Mouse (Mus musculus) left cerebral cortex, postnatal 14 days (tissue): ENCODE results near the gene Gpx2. TPM values are rescaled to one million over a fixed set of nuclear protein-coding genes. Genes with fewer than 3 reads are reported as not detected.

ENCODE experiments used
- DNase-seq, 2 experiments: peaks; one replicate each; pipeline ENCODE4 v3.0.0; 2021 to 2022; ENCODE audit warnings: low spot score in 2 of 2, mixed read lengths in 1 of 2
- intact Hi-C: fragments of 180-260 bp; cut with DNase I; formaldehyde crosslinking; loops from one replicate; pipeline ENCODE4 v1.15.1; 2025
- long read RNA-seq, 2 experiments: library from polyadenylated mRNA; stranded (forward); transcript quantifications; one replicate each; pipeline ENCODE4 v2.0.0; 2021
- total RNA-seq, 2 experiments: library from RNA; stranded (reverse); gene quantifications; 2 replicates each; pipeline ENCODE4 v1.2.3; 2021

Gene Gpx2
- under 1 TPM; 0.55 to 0.97 TPM for total RNA-seq
- long read RNA-seq, experiment 1: 0 reads
- long read RNA-seq, experiment 2: 0 reads

DNA sequence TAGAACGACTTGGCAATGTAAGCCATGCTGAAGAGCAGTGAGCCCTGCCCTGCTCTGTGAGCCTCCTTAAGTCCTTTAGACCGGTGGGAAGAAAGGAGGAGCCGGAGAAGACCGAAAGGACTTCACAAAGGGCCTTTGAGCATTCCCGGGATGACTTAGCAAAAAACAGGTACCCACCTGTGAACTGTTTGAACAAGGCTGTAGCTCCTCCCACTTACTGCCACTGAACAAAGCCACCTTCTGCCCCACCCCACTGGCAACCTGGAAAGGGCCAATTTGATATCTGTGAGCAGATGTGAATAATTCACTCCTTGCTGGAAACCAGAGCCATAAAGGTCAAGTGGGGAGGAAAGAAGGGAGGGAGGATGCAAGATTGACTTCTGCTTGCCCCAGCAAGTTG is at the start of gene Gpx2:
TSS of gene Gpx2 (minus strand) at position 205 of the 400 bp plus-strand sequence.
- intact Hi-C loops: no loop called here
- DNase-seq: no peak

DNA sequence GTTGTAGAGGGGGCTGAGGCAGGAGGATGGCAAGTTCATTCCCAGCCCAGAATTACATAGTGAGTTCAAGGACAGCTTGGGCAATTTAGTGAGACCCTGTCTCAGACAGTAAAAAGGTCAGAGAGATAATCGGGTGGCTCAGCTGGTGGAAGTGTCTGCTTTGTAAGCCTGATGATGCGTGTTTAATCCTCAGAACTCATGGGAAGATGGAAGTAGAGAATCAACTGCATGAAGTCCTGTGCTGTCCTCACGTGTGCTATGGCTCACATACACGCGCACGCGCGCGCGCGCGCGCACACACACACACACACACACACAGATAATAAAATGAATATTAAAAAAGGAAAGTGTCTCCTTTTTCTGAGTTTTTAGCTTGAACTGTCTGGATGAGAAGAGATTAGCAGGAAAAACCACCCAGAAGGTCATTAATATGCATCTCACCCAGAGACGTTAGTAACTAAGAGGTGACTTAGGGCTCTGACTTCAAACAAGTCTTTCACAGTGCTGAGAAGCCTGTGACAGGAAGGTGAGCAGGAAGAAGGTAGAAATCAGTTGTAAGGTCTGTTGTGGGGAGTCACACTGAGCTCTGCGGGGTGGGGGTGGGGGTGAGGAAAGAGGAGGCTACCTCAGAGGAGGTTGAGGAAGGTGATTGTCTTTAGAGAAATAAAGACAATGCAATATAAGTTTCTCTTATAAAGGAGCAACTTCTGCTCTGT is 49.1 kb upstream of the Gpx2 start:
- DNase-seq: no peak
- intact Hi-C loops: no loop called here

DNA sequence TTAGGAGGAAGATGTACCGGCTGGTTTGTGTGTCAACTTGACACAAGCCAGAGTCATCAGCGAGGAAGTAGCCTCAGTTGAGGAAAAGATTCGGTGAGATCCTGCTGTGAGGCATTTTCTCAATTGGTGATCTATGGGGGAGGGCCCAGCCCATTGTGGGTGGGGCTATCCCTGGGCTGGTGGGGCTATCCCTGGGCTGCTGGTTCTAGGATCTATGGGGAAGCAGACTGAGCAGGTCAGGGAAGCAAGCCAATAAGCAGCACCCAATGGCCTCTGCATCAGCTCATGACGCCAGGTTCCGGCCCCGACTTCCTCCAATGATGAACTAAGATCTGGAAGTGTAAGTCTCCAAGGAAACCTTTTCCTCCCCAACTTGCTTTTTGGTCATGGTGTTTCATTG is 44.7 kb upstream of the Gpx2 start:
- DNase-seq: no peak
- intact Hi-C loops: no loop called here

DNA sequence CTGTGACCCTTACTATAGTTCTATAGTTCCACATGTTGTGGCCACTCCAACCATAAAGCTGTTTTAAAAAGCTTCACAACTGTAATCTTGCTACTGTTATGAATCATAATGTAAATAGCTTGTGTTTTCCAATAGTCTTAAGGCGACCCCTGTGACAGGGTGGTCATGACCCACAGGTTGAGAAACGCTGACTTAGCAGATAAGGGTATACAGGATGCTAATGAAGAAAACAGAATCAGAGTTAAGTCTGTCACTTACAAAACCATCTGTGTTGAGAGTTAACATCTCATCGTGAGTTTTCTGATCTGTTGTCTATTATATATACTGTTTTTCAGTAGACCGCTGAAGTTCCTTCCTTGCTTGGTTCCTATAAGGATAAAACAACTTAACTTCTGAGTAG is 43.9 kb upstream of the Gpx2 start:
- intact Hi-C loops: loop anchor here (5.0 to 10.0 kb wide), 3 partner anchors 38 to 1054 kb away; no protein-coding TSS in a partner anchor
- DNase-seq: no peak

DNA sequence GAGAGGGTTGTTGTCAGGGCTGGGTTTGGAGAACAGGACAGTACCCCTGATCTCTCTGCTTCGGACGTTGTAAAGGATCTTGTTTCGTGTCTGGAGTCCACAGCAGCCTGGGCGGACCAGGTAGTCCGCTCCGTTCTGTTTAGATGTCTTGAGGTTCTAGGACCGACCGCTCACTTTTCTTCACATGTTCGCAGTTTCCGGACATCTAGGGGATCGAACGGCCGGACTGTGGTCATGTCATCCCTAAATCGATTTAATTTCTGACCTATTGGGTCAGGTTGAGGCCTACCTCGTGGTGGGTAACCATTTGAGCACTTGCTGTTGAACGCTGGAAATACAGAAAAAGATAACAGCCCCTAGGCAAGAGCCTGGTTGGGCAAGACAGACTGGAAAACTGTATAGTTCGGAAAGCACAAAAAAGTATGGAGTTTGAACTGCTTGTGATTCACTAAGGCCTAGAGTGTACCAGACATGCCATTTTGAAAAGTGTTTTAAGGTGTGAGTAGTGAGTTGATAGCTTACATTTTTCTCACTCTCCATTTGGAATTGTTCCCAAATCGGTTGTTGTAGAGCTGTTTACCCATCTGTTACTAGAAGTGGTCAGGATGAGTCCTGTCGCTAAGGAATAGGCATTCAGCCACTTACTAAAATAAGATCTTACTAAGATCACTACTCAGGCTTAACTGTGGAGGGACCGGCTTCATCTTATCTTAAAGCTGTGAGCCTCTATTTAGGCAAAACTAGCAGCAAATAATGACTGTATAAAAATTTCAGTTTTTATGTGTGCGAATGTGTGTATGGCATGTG is 42.7 kb upstream of the Gpx2 start:
- intact Hi-C loops: loop anchor here (5.0 to 10.0 kb wide), 3 partner anchors 39 to 1053 kb away; no protein-coding TSS in a partner anchor
- DNase-seq: peak in 1 of 2 experiments; percentile 35

DNA sequence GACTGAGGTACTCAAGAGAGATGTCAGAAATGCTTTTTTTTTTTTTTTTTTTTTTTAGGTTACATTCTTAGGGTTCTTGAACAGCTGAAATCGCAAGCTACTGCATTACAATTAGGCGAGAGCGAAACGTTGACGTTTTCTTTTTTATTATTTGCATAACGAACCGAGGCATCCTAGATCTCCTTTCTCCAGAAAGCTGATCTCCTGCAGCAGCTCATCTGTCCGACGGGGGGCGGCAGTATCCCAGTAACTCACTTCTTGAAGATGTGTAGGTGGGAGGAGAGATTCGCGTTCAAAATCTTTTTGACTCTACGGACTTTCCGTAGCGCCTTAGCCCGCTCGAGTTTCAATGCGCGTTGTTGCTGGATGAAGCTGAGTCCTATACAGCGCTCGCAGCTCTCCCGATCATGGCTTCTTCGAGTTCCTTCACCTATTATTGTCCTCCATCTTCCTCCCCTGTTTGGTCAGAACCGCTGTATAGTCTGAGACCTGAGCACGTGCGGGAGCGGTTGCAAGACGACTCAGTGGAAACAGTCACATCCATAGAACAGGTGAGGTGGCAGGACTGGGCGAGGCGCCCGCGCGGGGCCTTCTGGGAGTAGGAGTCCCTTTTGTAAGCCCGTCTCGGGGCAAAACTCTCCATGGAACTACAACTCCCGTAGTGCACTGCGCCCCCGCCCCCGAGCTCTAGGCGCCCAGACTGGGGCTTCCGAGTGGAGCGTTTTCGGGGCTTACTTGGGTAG is 41.9 kb upstream of the Gpx2 start:
- DNase-seq: peak; percentile 97 to 98
- intact Hi-C loops: loop anchor here (5.0 to 10.0 kb wide), 3 partner anchors 40 to 1052 kb away; no protein-coding TSS in a partner anchor

DNA sequence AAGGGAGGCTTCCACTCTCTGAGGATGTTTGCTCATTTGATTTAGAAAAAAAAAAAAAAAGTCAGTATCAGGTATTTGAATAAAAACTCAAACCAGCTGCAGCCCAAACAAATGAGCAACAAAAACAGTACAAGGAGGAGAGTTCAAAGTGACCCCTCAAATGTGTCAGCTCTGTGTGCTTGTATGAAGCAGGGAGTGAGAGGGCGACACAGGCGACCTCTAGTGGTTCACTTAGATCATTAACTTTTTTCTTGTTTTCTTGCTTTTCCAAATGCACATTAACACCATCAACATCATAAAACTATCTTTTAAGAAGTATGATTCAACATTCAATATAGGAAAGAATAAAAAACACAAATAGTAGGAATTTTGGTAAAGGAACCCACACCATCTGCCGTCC is 37.4 kb upstream of the Gpx2 start:
- peak; percentile 42 to 58 for DNase-seq
- intact Hi-C loops: loop anchor here (10.0 kb wide), 1 partner anchor 1048 kb away; no protein-coding TSS in a partner anchor

DNA sequence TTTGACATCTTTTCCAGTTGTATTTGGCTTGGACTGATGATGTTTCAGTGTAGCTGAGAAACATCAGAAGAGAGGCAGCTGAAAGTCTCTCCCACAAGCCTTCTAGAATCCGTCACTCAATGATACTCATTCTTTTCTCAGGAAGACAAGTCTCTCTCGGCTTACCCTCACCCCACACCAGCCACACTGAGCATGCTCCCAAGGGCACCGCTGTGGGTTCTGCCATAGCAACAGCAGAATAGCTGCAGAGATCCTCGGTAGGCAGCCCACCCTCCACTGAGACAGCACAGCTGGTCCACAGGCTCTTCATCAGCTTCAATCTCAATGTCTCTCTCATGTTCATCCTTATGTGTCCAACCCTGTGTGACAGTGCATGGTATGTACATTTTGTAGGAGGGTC is 29.9 kb upstream of the Gpx2 start:
- intact Hi-C loops: no loop called here
- peak; percentile 34 to 48 for DNase-seq

DNA sequence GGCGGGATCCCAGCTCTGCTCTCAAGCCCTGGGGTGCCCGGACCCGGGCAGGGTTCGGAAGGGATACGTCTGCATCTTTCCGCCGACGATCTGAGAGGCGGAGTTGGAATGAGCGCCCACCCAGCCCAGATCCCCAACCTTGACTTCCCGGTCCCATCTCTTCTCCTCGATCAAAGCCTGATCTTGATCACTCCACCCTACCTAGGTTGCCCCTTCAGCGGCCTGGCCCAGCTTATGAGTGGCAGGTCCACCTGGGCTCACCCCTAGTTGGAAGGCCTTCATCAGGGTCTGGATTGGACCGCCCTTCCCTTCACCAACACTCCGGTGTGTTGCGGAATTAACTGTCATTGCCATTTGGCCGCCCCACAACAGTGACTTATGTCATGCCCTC is 27.3 kb upstream of the Gpx2 start, which contains the start of gene Rab15:
TSS of gene Rab15 (minus strand) at position 258 of the 391 bp plus-strand sequence.
- no peak for DNase-seq
- intact Hi-C loops: loop anchor here (5.0 kb wide), 1 partner anchor 55 kb away; the partner anchor contains the start of genes Churc1 and Fntb

DNA sequence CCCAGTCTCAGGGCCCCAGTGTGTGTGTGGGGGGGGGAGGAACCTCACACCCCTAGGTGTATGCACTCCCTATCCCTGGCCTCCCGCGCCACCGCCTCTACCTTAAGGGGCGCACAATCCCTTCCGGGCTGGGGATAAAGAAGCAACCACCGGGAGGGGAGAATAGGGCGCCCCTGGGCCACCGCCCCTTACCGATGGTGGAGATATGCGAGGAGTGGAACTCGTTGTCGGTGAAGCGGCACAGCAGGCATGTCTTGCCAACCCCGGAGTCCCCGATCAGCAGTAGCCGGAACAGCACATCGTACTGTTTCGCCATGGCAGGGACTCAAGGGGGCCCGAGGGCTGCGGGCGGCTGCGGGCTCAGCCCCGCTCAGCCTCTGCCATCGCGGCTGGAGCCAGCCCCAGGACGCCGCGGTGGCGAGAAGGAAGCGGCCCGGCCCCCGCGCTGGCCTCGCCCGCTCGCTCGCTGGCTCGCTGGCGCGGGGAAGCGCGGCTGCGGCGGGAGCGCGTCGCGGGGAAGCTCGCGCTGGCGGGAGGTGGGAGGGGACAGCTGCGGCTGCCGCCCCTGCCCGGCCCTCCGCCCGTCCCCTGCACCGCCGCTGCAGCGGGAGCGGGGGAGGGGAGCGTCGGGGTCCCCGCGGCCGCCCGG is 26.8 kb upstream of the Gpx2 start:
- intact Hi-C loops: loop anchor here (5.0 kb wide), 1 partner anchor 55 kb away; the partner anchor contains the start of genes Churc1 and Fntb
- peak in 1 of 2 experiments; percentile 54 for DNase-seq

DNA sequence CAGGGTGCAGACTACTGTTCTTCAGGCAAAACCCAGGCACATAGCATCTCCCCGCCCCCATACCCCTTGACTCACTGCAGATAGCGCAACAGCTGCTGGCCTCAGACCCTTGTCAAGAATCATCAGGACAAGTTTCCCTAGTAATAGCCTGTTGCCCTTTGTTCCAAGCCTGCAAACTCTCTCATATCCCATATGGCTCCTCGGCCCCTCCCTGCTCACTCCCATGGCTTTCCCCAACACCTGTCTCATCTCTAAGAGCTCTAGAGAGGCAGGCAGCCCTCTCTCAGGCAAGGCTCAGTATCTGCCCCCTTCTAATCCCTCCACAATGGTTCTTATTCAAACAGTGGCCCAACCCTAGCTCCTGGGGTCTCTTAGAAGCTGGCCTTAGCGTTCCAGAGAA is 25.3 kb upstream of the Gpx2 start:
- no peak for DNase-seq
- intact Hi-C loops: loop anchor here (5.0 kb wide), 1 partner anchor 53 kb away; the partner anchor contains the start of genes Churc1 and Fntb

DNA sequence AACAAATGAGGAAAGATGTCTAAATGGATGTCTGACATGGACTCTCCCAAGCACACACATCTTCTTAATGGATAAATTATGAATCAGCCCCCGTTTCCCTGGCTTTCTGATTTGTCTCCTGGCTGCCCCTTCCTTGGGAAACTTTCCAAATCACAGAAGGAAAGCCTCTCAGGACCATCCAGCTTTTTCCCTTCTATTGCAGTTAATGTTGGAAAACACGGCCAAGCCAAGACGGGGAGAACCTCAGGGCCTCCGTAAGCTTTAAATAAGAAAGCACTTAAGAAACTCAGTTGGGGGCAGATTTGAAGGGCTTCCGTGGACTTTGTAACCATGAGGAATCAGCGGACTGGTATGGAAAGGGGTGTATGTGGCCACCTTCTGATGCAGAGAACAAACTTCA is 24.5 kb upstream of the Gpx2 start:
- intact Hi-C loops: loop anchor here (5.0 kb wide), 1 partner anchor 53 kb away; the partner anchor contains the start of genes Churc1 and Fntb
- no peak for DNase-seq

DNA sequence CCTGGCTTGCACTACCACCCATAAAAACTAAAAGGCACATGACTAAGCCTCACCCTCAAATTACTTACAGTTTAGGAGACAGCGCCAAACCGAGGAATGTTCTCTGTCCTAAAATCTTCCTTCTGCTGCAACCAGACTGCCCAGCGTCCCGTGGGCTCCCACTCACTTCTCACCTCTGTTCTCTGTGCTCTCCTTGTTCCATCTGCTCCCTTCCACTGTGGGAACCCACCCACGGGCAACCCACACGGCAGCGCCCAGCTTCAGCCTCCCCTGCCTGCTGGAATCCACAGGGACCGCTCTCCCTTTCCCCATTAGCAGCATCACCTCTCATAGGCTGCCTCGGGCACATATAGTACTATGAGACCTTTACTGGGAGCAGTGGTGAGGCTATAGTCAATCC is 23.6 kb upstream of the Gpx2 start:
- DNase-seq: peak; percentile 73 to 84
- intact Hi-C loops: no loop called here

DNA sequence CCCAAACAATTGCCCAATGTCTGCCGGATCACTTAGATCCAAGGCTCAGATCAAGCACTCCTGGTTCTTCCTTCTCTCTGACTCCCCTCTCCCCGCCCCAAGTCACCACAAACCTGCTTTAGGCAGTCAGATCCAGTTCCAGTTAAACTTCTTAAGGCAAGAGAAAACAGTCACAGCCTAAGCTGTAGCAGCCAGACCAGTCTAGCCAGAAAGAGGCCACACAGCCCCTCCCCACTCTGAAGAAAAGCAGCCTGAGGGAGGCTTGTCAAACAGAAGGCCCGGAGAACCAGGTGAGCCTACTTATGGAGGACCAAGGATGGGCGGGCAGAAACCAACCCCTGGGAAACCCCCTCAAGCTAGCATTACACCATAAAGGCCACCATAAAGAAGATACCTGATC is 22.8 kb upstream of the Gpx2 start:
- no peak for DNase-seq
- intact Hi-C loops: no loop called here

DNA sequence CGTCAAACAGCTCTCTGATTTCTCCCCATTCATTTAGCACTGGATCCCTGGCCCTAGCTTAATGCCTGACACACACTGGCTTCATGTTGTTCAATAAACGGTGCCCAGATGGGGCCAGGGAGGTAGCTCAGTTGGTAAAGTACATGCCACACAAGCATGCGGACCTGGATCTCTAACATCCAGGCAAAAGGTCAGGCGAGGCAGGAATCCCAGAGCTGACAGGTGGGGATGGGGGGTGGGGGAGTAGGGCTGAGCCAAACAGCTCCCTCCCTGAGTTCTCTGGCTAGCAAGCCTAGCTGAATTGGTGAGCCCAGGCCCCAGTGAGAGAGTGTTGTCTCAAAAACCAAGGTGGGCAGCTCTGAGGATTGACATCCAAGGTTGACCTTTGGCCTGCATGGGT is 21.8 kb upstream of the Gpx2 start:
- intact Hi-C loops: no loop called here
- no peak for DNase-seq

DNA sequence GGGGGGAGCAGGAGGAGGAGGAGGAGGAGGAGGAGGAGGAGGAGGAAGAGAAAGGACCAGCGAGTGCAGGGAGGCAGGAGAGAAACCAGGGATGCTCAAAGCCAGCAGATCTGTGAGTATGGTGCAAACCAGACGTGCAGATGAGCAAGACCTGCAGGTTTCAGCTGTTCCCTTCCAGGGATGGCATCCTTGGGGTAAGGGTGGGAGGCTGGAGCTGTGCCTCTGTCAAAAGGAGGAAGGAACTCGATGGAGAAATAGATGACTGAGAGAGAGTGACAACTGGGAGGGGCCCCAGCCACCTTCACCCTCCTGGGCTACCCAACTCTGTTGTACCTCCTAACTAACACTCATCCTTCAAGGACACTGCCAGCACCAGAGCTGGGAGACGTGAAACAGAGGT is 21.4 kb upstream of the Gpx2 start:
- DNase-seq: no peak
- intact Hi-C loops: no loop called here

DNA sequence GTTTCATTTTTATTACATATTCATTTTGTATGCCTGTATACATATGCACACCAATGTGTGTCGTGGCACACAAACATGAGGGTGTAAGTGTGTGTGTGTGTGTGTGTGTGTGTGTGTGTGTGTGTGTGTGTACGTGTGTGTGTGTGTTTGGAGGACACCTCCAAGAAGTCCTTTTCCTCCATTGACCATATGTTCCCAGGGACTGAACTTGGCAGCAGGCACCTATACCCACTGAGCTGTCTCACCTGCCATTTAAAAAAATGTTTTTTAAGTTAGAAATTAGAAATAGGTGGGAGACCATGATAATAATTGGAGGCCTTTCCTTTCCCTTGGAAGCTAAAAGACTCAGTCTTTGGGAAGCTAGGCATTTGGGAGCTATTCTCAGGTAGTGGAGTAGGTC is 18.8 kb upstream of the Gpx2 start:
- intact Hi-C loops: no loop called here
- DNase-seq: no peak

DNA sequence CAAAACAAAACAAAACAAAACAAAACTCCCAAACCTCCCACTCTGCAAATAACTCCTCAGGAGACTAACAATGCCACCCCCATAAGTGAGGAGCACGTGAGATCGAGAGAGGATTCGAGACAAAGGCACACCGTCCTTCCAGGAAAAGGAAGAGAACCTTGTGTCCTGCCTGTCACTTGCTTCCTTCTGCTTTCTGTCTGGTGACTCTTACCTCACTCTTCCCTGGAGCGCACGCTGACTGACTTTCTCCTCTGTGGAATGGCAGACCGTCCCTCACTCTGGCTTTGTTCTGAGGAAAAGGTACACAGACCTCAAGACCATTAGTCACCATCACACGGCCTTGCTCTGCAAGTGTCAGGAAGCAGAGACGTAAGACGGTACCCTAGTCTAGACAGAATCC is 18.2 kb upstream of the Gpx2 start:
- intact Hi-C loops: no loop called here

DNA sequence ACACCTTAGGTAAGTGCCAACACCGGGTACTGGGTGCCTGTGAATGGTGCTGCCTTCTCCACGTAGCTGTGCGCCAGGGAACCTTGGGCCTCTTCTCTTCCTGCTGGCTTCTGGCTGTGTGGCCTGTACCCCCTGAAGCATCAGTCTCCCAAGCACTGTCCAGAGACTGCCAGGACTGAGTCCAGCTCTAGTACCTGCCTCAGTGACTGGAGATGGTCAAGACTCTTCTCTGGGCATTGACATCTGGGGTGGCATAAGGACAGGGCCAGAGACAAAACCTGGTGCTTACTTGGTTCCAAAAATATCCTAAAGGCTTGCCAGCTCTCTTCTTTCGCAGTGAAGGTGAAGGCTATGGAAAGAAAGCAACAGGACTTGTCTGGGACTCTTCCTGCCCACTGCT is 15.7 kb upstream of the Gpx2 start:
- intact Hi-C loops: no loop called here
- no peak for DNase-seq

More for the DNA sequence above, 18.2 kb upstream of the Gpx2 start:
- DNase-seq: no peak
